ENCODE assay signal across 17 mouse cellular contexts in the genomic region with DNA sequence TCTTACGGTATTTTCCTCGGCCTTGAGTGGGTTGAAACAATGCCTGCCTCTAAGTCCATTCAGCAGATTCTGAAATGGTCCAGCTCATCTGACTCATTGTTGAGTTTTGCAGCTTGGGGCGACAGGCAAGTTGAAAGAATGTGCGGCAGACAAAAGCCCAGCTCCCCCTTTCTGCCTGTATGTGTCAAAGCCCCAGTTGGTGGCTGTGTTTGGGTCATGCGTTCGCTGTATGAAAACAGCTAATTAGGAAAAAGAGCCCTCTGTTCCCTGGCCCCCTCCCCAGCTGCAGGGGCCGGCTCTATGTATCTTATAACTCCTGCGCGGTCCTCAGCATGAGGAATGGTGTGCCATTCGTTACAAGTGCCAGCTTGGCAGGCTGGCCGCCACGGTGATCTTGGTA. TPM values are rescaled to one million over a fixed set of nuclear protein-coding genes. Genes with fewer than 3 reads are reported as not detected.
DNase-seq lines count a peak whose midpoint lies in the region; ATAC-seq and TF ChIP-seq lines count a peak whose summit lies in the region.
"Had no signal": no experiment of that assay in that cellular context is flagged by ENCODE, and none has a peak within 500 bp of the region (broad histone marks: within the 10 kb centered on the region; RNA-seq: fewer than 3 reads in every experiment).

No protein-coding gene starts in this region.

- H3K4me1 ChIP-seq in forebrain, postnatal 0 days (ENCODE audit: insufficient read depth): no peaks in the 10 kb centered on the region
- H3K4me1 ChIP-seq in midbrain, embryonic 12.5 days: peaks cover 15% of the 10 kb centered on the region
- H3K4me1 ChIP-seq: heart, embryonic 12.5 days; liver, embryonic 15.5 days had no signal

- no peaks in the 10 kb centered on the region for H3K36me3 ChIP-seq in forebrain, postnatal 0 days (ENCODE audit: insufficient read depth)
- H3K36me3 ChIP-seq in midbrain, embryonic 12.5 days: peaks cover 51% of the 10 kb centered on the region
- H3K36me3 ChIP-seq: heart, embryonic 12.5 days; liver, embryonic 15.5 days had no signal

- no peak overlapping the region for H3K9ac ChIP-seq in forebrain, postnatal 0 days
- H3K9ac ChIP-seq in midbrain, embryonic 12.5 days (replicated peaks): 0 out of 2 replicates have a peak overlapping the region, but pooled peaks have one; percentile 2
- H3K9ac ChIP-seq: heart, embryonic 12.5 days; liver, embryonic 15.5 days had no signal

- H3K27me3 ChIP-seq in forebrain, postnatal 0 days (ENCODE audit: insufficient read depth, low read length): no peaks in the 10 kb centered on the region
- H3K27me3 ChIP-seq in midbrain, embryonic 12.5 days: no peaks in the 10 kb centered on the region
- H3K27me3 ChIP-seq: liver, embryonic 15.5 days had no signal

- 0 out of 2 replicates have a peak, but pooled peaks have one; percentile 9 for TF ChIP-seq CTCF in forebrain, postnatal 0 days (IDR thresholded peaks at IDR 0.05; ENCODE audit: low read depth)

- 9% methylated on average over 12 of the region's 12 CpGs for WGBS in forebrain, postnatal 0 days
- 34% methylated on average over 12 of the region's 12 CpGs for WGBS in midbrain, embryonic 12.5 days

- peak; percentile 4 for DNase-seq in 3T3-L1 (ENCODE audit: low read depth, low spot score)
- DNase-seq in embryo, embryonic 11 days: peak; percentile 51
- no peak for DNase-seq in forebrain, postnatal 0 days
- DNase-seq in ovary, postnatal 10 days (ENCODE audit: low spot score): no peak
- DNase-seq in adrenal gland, adult 18-20 months (ENCODE audit: low spot score in 2 of 2): no peak
- DNase-seq in cerebellum, postnatal 4 days (ENCODE audit: low spot score in 2 of 2): no peak
- DNase-seq in thymus, postnatal 10 days (ENCODE audit: low spot score in 2 of 2): no peak
- DNase-seq: B cell, adult 2 months; cerebellum, postnatal 14 days; gastrocnemius, adult 2 months; layer of hippocampus, adult 9-11 months; lung, postnatal 4 days; right cerebral cortex, postnatal 14 days had no signal

- no peak overlapping the region for H3K27ac ChIP-seq in forebrain, postnatal 0 days (ENCODE audit: low read depth, low read length)
- H3K27ac ChIP-seq in midbrain, embryonic 12.5 days (replicated peaks): peak overlapping the region; percentile 50
- H3K27ac ChIP-seq: gastrocnemius, adult 2 months; liver, embryonic 15.5 days had no signal

- no peaks in the 10 kb centered on the region for H3K9me3 ChIP-seq in forebrain, postnatal 0 days (ENCODE audit: low read length)
- H3K9me3 ChIP-seq in midbrain, embryonic 12.5 days: no peaks in the 10 kb centered on the region
- H3K9me3 ChIP-seq: heart, embryonic 12.5 days; liver, embryonic 15.5 days had no signal

- ATAC-seq in forebrain, postnatal 0 days: peak; percentile 53
- peak; percentile 70 for ATAC-seq in midbrain, embryonic 12.5 days (ENCODE audit: low FRiP score, low read depth)

- H3K4me2 ChIP-seq in forebrain, postnatal 0 days (ENCODE audit: low read depth): no peak overlapping the region
- H3K4me2 ChIP-seq in midbrain, embryonic 12.5 days (replicated peaks): 0 out of 2 replicates have a peak overlapping the region, but pooled peaks have one; percentile 12
- H3K4me2 ChIP-seq: heart, embryonic 12.5 days; liver, embryonic 15.5 days had no signal

- no peak overlapping the region for H3K4me3 ChIP-seq in forebrain, postnatal 0 days (ENCODE audit: low read depth, low read length)
- H3K4me3 ChIP-seq in midbrain, embryonic 12.5 days: no peak overlapping the region
- H3K4me3 ChIP-seq: gastrocnemius, adult 2 months; heart, embryonic 12.5 days; liver, embryonic 15.5 days; myocyte had no signal

RNA-seq across cellular contexts. Expression of a gene that starts 46.1 kb away (rescaled TPM):
- 48.2 and 63.8 TPM in 2 replicates for total RNA-seq in forebrain, postnatal 0 days (2014; rRNA removed)
- polyA plus RNA-seq in forebrain, postnatal 0 days (2015; fragmentation: Nextera tagmentation; extraction: Ambion mirVana): 20.2 and 31.5 TPM in 2 replicates
- polyA plus RNA-seq in midbrain, embryonic 12.5 days (2016; fragmentation: Nextera tagmentation; extraction: Ambion mirVana): 37.2 and 37.6 TPM in 2 replicates
- 10 to 100 TPM; 33.6 to 42.4 TPM for total RNA-seq in adrenal gland, adult 18-20 months (2021)

Comparison
In these comparisons a context has a peak if more than half of its experiments do, and no peak if none do; other contexts are left out.
1. DNase-seq: peak in 3T3-L1 (single experiment) and embryo, embryonic 11 days (single experiment); none in forebrain, postnatal 0 days (single experiment), ovary, postnatal 10 days (single experiment), adrenal gland, adult 18-20 months (0 of 2), cerebellum, postnatal 4 days (0 of 2) and thymus, postnatal 10 days (0 of 2).